Mouse (Mus musculus) kidney, embryonic 16.5 days (tissue): ENCODE data around the gene Gm10639. TPM values are rescaled to one million over a fixed set of nuclear protein-coding genes. Genes with fewer than 3 reads are reported as not detected.
"Not testable (repeated sequence)": the region's sequence is repeated elsewhere in the genome, so short reads cannot be mapped to it uniquely, and the experiment has no call there.

Experiments used
- ATAC-seq: fragments of 200-750 bp; cut with Nextera tagmentation; 2 replicates; pipeline ENCODE4 v1.8.0; 2017; ENCODE audit warnings: moderate TSS enrichment; ENCODE audit not compliant: low FRiP score, low TSS enrichment
- H3K27ac ChIP-seq: fragments of 300-500 bp; sonication (generic); 2 replicates; pipeline ENCODE4 v1.5.1; 2014; ENCODE audit warnings: low read length
- H3K27me3 ChIP-seq: fragments of 300-500 bp; sonication (generic); 2 replicates; pipeline ENCODE4 v1.6.1; 2014; ENCODE audit warnings: low read length, control low read depth, mixed read lengths; ENCODE audit not compliant: insufficient read depth
- H3K36me3 ChIP-seq: fragments of 300-500 bp; sonication (generic); 2 replicates; pipeline ENCODE4 v1.6.1; 2014; ENCODE audit warnings: low read length, control low read depth, mixed read lengths; ENCODE audit not compliant: insufficient read depth
- H3K4me1 ChIP-seq: fragments of 300-500 bp; sonication (generic); 2 replicates; pipeline ENCODE4 v1.6.1; 2014; ENCODE audit warnings: low read length, control low read depth, mixed read lengths; ENCODE audit not compliant: insufficient read depth
- H3K4me2 ChIP-seq: fragments of 300-500 bp; sonication (generic); replicated peaks from 2 replicates; pipeline ENCODE4 v1.6.1; 2014; ENCODE audit warnings: low read depth, low read length
- H3K4me3 ChIP-seq: fragments of 300-500 bp; sonication (generic); 2 replicates; pipeline ENCODE4 v1.5.1; 2014; ENCODE audit warnings: mild to moderate bottlenecking, low read length
- H3K9ac ChIP-seq: fragments of 300-500 bp; sonication (generic); replicated peaks from 2 replicates; pipeline ENCODE4 v1.6.1; 2014; ENCODE audit warnings: low read length
- H3K9me3 ChIP-seq: fragments of 300-500 bp; sonication (generic); 2 replicates; pipeline ENCODE4 v1.6.1; 2016; ENCODE audit warnings: low read length, control low read depth
- WGBS: fragments of 180-500 bp; shearing (Covaris S2); extraction: QIAGEN DNeasy Blood & Tissue Kit; methylation state at CpG from one replicate; pipeline ENCODE4 v1.1.7; 2014; 5-methylcytosine and 5-hydroxymethylcytosine counted together
- polyA plus RNA-seq: library from polyadenylated mRNA; unstranded; fragments of >200 nt; fragmentation: Nextera tagmentation; extraction: Ambion mirVana; gene quantifications from 2 replicates; pipeline ENCODE4 v1.2.1, GENCODE M21; 2015

Gene Gm10639
- polyA plus RNA-seq, 1 experiment from 2014 or later: 34.9 TPM

- H3K4me1 ChIP-seq, H3K9me3 ChIP-seq, H3K36me3 ChIP-seq, H3K4me3 ChIP-seq, H3K27me3 ChIP-seq, H3K4me2 ChIP-seq, H3K9ac ChIP-seq, H3K27ac ChIP-seq: not testable (repeated sequence)
- 9% methylated on average over 6 of the region's 6 CpGs for WGBS
- ATAC-seq: peak; percentile 44; the same call in 1 of the 2 replicates
Observed at GRCm38 (mm10) chr9:78296089-78296488, 6.4 kb downstream of the Gm10639 start.

GRCm38 (mm10) chr9:78298232-78298631 lies 8.5 kb downstream of the Gm10639 start:
- no peaks in the 10 kb centered on the region for H3K4me1 ChIP-seq
- 75% methylated on average over 1 of the region's 1 CpGs for WGBS

GRCm38 (mm10) chr9:78299143-78299542 lies 9.4 kb downstream of the Gm10639 start:
- H3K4me1 ChIP-seq, ATAC-seq, H3K27me3 ChIP-seq, H3K27ac ChIP-seq, H3K9me3 ChIP-seq, H3K9ac ChIP-seq, H3K4me3 ChIP-seq, H3K4me2 ChIP-seq, H3K36me3 ChIP-seq: not testable (repeated sequence)
- 64% methylated on average over 1 of the region's 1 CpGs for WGBS

More at GRCm38 (mm10) chr9:78298232-78298631, 8.5 kb downstream of the Gm10639 start:
- Histone ChIP-seq H3K36me3 (no peaks in the 10 kb centered on the region), H3K9ac (no peak overlapping the region), H3K27me3 (no peaks in the 10 kb centered on the region), H3K9me3 (no peaks in the 10 kb centered on the region), H3K4me3 (no peak overlapping the region), H3K27ac (no peak overlapping the region), H3K4me2 (no peak overlapping the region)
- no peak for ATAC-seq

- 78% methylated on average over 2 of the region's 3 CpGs for WGBS
- H3K9ac ChIP-seq, ATAC-seq, H3K4me2 ChIP-seq, H3K4me1 ChIP-seq, H3K27me3 ChIP-seq, H3K36me3 ChIP-seq, H3K4me3 ChIP-seq, H3K27ac ChIP-seq, H3K9me3 ChIP-seq: not testable (repeated sequence)
Observed at GRCm38 (mm10) chr9:78308122-78308521, 18.4 kb downstream of the Gm10639 start.

- no peaks in the 10 kb centered on the region for H3K36me3 ChIP-seq
- H3K27ac ChIP-seq: no peak within 1 kb of the TSS
- H3K27me3 ChIP-seq: no peaks in the 10 kb centered on the region
- ATAC-seq: no peak
- H3K4me1 ChIP-seq: no peaks in the 10 kb centered on the region
- no peak within 1 kb of the TSS for H3K4me2 ChIP-seq
- H3K9ac ChIP-seq: no peak within 1 kb of the TSS
- WGBS: 86% methylated on average over 2 of the region's 2 CpGs
- H3K4me3 ChIP-seq: no peak within 1 kb of the TSS
- H3K9me3 ChIP-seq: no peaks in the 10 kb centered on the region
Observed at GRCm38 (mm10) chr9:78314696-78315095, 25.0 kb downstream of the Gm10639 start, which contains the start of gene Omt2a. Gene Omt2a (minus strand): TSS chr9:78314796.

GRCm38 (mm10) chr9:78319499-78319898 lies 29.8 kb downstream of the Gm10639 start:
- Histone ChIP-seq H3K4me1 (no peaks in the 10 kb centered on the region), H3K4me2 (no peak overlapping the region), H3K27me3 (no peaks in the 10 kb centered on the region), H3K27ac (no peak overlapping the region), H3K4me3 (no peak overlapping the region), H3K9me3 (no peaks in the 10 kb centered on the region), H3K9ac (no peak overlapping the region), H3K36me3 (no peaks in the 10 kb centered on the region)
- no peak for ATAC-seq
- WGBS: 28% methylated on average over 1 of the region's 1 CpGs

- not testable (repeated sequence) for H3K27ac ChIP-seq, H3K4me2 ChIP-seq, H3K27me3 ChIP-seq, H3K9me3 ChIP-seq, H3K9ac ChIP-seq, H3K4me3 ChIP-seq, H3K4me1 ChIP-seq, H3K36me3 ChIP-seq, ATAC-seq
- WGBS: 67% methylated on average over 1 of the region's 1 CpGs
Observed at GRCm38 (mm10) chr9:78327289-78327688, 37.6 kb downstream of the Gm10639 start, which contains the start of gene Omt2b. Gene Omt2b (plus strand): TSS chr9:78327589.

GRCm38 (mm10) chr9:78337050-78337449 lies 47.3 kb downstream of the Gm10639 start:
- H3K4me1 ChIP-seq, H3K9ac ChIP-seq, H3K36me3 ChIP-seq, H3K9me3 ChIP-seq, H3K27me3 ChIP-seq, H3K4me3 ChIP-seq, H3K27ac ChIP-seq, H3K4me2 ChIP-seq: not testable (repeated sequence)
- peak; percentile 63 for ATAC-seq

- H3K9ac ChIP-seq, H3K27ac ChIP-seq: not testable (repeated sequence)
Observed at GRCm38 (mm10) chr9:78340324-78340723, 50.6 kb downstream of the Gm10639 start.

GRCm38 (mm10) chr9:78342494-78342893 lies 52.8 kb downstream of the Gm10639 start:
- peak; percentile 65; the same call in 1 of the 2 replicates for ATAC-seq
- WGBS: 81% methylated on average over 4 of the region's 4 CpGs
- H3K9ac ChIP-seq, H3K27me3 ChIP-seq, H3K4me1 ChIP-seq, H3K36me3 ChIP-seq, H3K9me3 ChIP-seq, H3K4me3 ChIP-seq, H3K4me2 ChIP-seq: not testable (repeated sequence)
- peak overlapping the region; percentile 61; the same call in 1 of the 2 replicates for H3K27ac ChIP-seq

More at GRCm38 (mm10) chr9:78340324-78340723, 50.6 kb downstream of the Gm10639 start:
- H3K36me3 ChIP-seq, H3K4me1 ChIP-seq, H3K9me3 ChIP-seq, H3K4me3 ChIP-seq, ATAC-seq, H3K27me3 ChIP-seq, H3K4me2 ChIP-seq: not testable (repeated sequence)
- WGBS: 15% methylated on average over 8 of the region's 8 CpGs
